Mouse (Mus musculus): ENCODE results near the gene Surf2.

Gene Surf2

DNA sequence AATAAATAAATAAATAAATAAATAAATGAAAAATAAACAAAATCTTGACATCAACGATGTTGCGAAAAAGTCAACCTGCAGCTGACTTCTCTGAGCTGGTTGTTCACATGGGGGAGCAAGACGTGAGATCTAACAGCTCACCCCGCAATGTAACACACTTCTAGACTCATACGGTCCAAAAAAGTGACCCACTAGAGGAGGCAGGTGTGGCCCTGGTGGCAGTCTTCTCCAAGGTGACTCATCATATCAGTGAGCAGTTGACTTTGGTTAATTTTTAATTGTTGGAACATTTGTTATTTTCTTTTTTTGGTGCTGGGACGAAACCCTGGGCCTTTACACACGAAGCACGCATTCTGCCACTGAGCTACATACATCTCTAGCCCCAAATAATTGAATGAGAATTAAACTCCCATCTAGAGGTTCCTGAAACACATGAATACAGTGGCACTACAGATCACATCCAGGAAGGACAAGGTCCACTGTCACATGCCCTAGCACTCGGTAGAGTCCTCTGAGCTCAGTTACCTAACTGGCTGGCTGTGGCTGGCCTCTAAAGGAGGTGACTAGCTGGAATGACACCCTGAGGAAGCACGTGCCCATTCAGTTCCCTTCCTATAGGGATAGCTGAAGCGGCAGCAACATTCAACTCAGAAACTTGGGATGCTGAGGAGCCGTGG is 40.8 kb downstream of the Surf2 start:
- CTCF ChIA-PET: no interaction called here

DNA sequence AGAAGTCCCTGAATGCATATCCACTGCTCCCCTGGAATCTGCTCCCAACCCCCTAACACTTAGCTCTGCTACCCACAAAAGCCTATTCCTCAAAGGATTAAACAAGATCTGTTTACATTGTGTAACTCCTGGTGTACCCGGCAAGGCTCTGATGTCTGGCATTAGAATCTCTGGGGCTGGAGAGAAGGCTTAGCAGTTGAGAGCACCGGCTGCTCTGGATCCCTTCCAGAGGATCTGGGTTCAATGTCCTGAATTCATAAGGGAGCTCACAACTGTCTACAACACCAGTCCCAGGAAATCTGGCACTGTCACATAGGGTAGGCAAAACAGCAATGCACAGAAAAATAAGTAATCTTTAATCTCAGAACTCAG is 41.3 kb downstream of the Surf2 start:
- CTCF ChIA-PET: no interaction called here

DNA sequence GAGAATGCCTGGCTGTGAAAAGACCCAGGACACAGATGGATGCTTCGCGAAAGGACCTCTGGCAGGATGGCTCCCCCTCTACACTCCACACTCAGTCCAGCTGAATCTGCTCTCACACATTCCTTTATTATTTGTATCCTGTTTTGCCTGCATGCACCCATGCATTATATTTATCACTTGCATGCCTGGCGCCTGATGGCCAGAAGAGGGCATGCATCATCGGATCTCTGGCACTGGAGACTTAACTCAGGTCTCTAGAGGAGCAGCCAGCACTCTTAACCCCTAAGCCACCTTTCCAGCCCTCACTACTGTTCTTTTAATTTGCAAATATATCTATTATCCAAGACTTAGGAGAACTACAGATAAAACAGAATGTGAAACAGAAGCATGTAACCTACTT is 44.6 kb downstream of the Surf2 start:
- CTCF ChIA-PET: no interaction called here

DNA sequence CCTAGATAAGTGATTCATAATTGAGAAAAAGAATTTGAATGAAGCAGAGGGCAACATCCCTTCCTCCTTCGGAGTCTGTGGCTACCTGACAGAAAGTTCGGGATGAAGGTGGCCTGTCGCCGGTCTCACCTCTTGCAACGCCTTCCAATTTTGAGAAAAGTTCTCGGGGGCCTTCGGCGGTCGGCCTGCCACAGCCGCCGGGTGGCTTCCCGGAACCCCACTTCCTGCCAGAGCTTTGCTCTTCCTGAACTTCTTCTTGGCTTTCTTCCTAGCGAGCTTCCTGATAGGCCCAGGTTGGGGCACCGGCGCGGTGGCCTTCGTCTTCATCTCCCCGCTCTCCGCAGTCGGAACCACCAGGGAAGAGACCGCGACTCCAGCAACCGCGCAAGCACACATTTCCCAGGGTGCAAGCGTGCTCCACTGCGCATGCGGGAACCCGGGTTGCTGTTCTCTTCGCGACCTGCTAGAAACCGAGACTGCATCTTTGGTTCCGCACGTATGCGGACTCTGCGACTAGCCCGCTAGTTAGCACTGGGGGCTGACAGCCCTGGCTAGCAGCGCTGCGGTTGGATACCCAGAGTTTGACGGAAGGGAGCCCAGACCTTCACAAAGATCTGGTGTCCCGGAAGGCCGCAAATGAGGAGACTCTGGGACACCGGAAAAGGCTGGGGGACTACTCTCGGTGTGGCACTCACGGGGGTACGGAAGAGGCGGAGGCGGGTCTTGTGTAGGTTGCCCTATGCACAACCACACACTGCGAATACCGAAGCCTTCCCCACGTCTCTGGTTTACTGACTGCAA is 48.0 kb downstream of the Surf2 start, which contains the start of gene Rexo4:
Rexo4 (minus strand) TSS at position 464 of the 801 bp plus-strand sequence.
- CTCF ChIA-PET: no interaction called here

DNA sequence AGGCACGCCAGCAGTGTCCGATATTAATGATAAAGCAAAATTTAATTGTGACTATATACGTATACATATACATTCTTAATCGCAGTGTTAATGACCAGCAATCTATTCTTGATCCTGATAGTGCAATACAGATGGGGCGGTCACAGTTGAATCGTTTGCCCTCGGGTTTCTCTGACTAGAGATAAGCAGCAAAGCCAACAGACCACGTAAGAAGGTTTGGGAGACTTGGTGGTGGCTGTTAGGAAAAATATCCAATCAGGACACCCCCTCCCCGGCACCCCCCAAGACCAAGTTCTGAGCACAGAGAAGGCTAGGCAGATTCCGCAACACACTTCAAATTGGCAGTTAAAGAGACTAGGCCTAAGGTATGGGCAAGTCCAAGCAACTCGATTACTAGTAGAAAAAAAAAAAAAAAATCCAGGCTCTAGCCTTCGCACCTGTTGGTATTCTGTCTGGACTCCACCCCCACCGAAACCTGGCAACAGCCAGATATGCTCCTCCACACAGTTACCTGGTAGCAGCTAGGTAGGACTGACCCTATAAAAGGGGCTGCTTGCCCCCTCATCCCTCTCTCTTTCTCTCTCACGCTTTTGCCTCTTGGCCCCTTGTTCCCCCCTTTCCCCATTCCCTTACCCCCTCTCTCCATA is 48.7 kb downstream of the Surf2 start:
- CTCF ChIA-PET: interaction anchor here (0.8 kb wide), 1 partner anchor 101 kb away, joined by 11 read pairs; no protein-coding TSS in a partner anchor

DNA sequence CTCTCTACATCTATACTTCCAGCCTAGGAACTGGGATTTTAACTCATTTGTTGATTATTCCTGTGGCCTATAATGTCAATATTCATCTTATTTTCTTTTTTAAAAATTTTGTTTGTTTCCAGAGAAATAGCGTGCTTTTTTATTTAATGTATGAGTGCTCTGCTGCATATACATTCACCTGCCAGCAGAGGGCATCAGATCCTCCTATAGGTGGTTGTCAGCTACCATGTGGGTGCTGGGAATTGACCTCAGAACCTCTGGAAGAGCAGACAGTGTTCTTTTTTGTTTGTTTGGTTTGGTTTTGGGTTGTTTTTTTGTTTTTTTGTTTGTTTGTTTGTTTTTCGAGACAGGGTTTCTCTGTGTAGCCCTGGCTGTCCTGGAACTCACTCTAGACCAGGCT is 51.1 kb downstream of the Surf2 start:
- CTCF ChIA-PET: interaction anchor here (0.6 kb wide), 1 partner anchor 370 kb away, joined by 3 read pairs; no protein-coding TSS in a partner anchor

Data from spleen, embryonic (tissue).